Mouse (Mus musculus): Measurements from ENCODE around the gene Sacs. TPM values are rescaled to one million over a fixed set of nuclear protein-coding genes. Genes with fewer than 3 reads are reported as not detected.

The Sacs gene
- polyA plus RNA-seq, 3 experiments from 2014 or later = 5.2 to 6.6 (median 5.8) TPM

- ATAC-seq = no peak
These were observed 23.4 kb downstream of the Sacs start for GRCm38 (mm10) chr14:61161367-61162334.

GRCm38 (mm10) chr14:61164461-61164860, 26.2 kb downstream of the Sacs start:
- no peak for ATAC-seq

- no peak for ATAC-seq
These were observed 27.7 kb downstream of the Sacs start for GRCm38 (mm10) chr14:61165929-61166328.

GRCm38 (mm10) chr14:61171261-61171970, 33.2 kb downstream of the Sacs start:
- ATAC-seq = no peak

GRCm38 (mm10) chr14:61172548-61173158, 34.4 kb downstream of the Sacs start:
- ATAC-seq = peak; percentile 92

- peak; percentile 60 for ATAC-seq
These were observed 35.0 kb downstream of the Sacs start for GRCm38 (mm10) chr14:61173229-61173628.

- ATAC-seq = no peak
These were observed 53.6 kb downstream of the Sacs start for GRCm38 (mm10) chr14:61191904-61192303.

GRCm38 (mm10) chr14:61192326-61192725, 54.1 kb downstream of the Sacs start:
- ATAC-seq = no peak

- no peak for ATAC-seq
These were observed 56.2 kb downstream of the Sacs start for GRCm38 (mm10) chr14:61194416-61194815.

GRCm38 (mm10) chr14:61210111-61210510, 71.9 kb downstream of the Sacs start:
- no peak for ATAC-seq

GRCm38 (mm10) chr14:61211754-61212153, 73.5 kb downstream of the Sacs start:
- no peak for ATAC-seq

GRCm38 (mm10) chr14:61221166-61221565, 82.9 kb downstream of the Sacs start:
- ATAC-seq = no peak

GRCm38 (mm10) chr14:61222506-61222905, 84.2 kb downstream of the Sacs start:
- ATAC-seq = no peak

- ATAC-seq = no peak
These were observed 85.5 kb downstream of the Sacs start for GRCm38 (mm10) chr14:61223740-61224139.

- ATAC-seq = no peak
These were observed 86.3 kb downstream of the Sacs start for GRCm38 (mm10) chr14:61224387-61225077.

GRCm38 (mm10) chr14:61226151-61226550, 87.9 kb downstream of the Sacs start:
- ATAC-seq = no peak

GRCm38 (mm10) chr14:61229763-61230162, 91.5 kb downstream of the Sacs start:
- no peak for ATAC-seq

GRCm38 (mm10) chr14:61230179-61230578, 91.9 kb downstream of the Sacs start:
- ATAC-seq = no peak

GRCm38 (mm10) chr14:61232016-61232568, 93.8 kb downstream of the Sacs start:
- ATAC-seq = no peak

GRCm38 (mm10) chr14:61235846-61236474, 97.7 kb downstream of the Sacs start:
- no peak for ATAC-seq

- ATAC-seq = no peak
These were observed 98.9 kb downstream of the Sacs start for GRCm38 (mm10) chr14:61237101-61237654.
